Mouse (Mus musculus) hindbrain, postnatal 0 days (tissue): ENCODE measurements around the gene Tmub2. TPM values are rescaled to one million over a fixed set of nuclear protein-coding genes. Genes with fewer than 3 reads are reported as not detected.
A peak's percentile ranks its signal among the peaks of the same experiment; 100 is the strongest.

Experiments
- ATAC-seq: fragments of 200-750 bp; cut with Nextera tagmentation; 2 replicates; pipeline ENCODE4 v1.8.0; 2017; ENCODE audit warnings: mild to moderate bottlenecking, moderate TSS enrichment, moderate library complexity
- DNase-seq: peaks from one replicate; pipeline ENCODE4 v3.0.0-alpha.2; 2015; ENCODE audit warnings: low spot score
- H3K27ac ChIP-seq: fragments of 300-500 bp; sonication (generic); 2 replicates; pipeline ENCODE4 v1.5.1; 2014; ENCODE audit warnings: mild to moderate bottlenecking
- H3K27me3 ChIP-seq: fragments of 300-500 bp; sonication (generic); 2 replicates; pipeline ENCODE4 v1.6.1; 2014; ENCODE audit warnings: low read length, mixed read lengths; ENCODE audit not compliant: insufficient read depth
- H3K36me3 ChIP-seq: fragments of 300-500 bp; sonication (generic); 2 replicates; pipeline ENCODE4 v1.6.1; 2014; ENCODE audit warnings: low read length, mixed read lengths; ENCODE audit not compliant: insufficient read depth
- H3K4me1 ChIP-seq: fragments of 300-500 bp; sonication (generic); 2 replicates; pipeline ENCODE4 v1.6.1; 2014; ENCODE audit warnings: antibody characterized with exemption, low read length, mixed read lengths; ENCODE audit not compliant: insufficient read depth
- H3K4me2 ChIP-seq: fragments of 300-500 bp; sonication (generic); 2 replicates; pipeline ENCODE4 v1.6.1; 2014; ENCODE audit warnings: low read depth, mild to moderate bottlenecking, low read length, moderate library complexity, mixed read lengths
- H3K4me3 ChIP-seq: fragments of 300-500 bp; sonication (generic); 2 replicates; pipeline ENCODE4 v1.5.1; 2014; ENCODE audit warnings: low read length
- H3K9ac ChIP-seq: fragments of 300-500 bp; sonication (generic); replicated peaks from 2 replicates; pipeline ENCODE4 v1.6.1; 2014; ENCODE audit warnings: mild to moderate bottlenecking, low read length, moderate library complexity, mixed read lengths
- H3K9me3 ChIP-seq: fragments of 300-500 bp; sonication (generic); 2 replicates; pipeline ENCODE4 v1.6.1; 2016; ENCODE audit warnings: low read length, mixed read lengths
- CTCF ChIP-seq: IDR thresholded peaks from 2 replicates; pipeline ENCODE4 v1.5.1; 2016; ENCODE audit warnings: antibody characterized with exemption, control low read depth, low read depth
- WGBS: fragments of 180-500 bp; shearing (Covaris S2); extraction: QIAGEN DNeasy Blood & Tissue Kit; methylation state at CpG from one replicate; pipeline ENCODE4 v1.1.7; 2014; 5-methylcytosine and 5-hydroxymethylcytosine counted together
- polyA plus RNA-seq: library from polyadenylated mRNA; unstranded; fragments of >200 nt; fragmentation: Nextera tagmentation; extraction: Ambion mirVana; gene quantifications from 2 replicates; pipeline ENCODE4 v1.2.1, GENCODE M21; 2015
- total RNA-seq: library from RNA; depleted of rRNA; stranded (reverse); fragments of >200 nt; gene quantifications from 2 replicates; pipeline ENCODE4 v1.2.3, GENCODE M21; 2014

The Tmub2 gene
- total and polyA plus RNA-seq, 2 experiments from 2014 or later: 72.2 to 92.7 TPM

DNA sequence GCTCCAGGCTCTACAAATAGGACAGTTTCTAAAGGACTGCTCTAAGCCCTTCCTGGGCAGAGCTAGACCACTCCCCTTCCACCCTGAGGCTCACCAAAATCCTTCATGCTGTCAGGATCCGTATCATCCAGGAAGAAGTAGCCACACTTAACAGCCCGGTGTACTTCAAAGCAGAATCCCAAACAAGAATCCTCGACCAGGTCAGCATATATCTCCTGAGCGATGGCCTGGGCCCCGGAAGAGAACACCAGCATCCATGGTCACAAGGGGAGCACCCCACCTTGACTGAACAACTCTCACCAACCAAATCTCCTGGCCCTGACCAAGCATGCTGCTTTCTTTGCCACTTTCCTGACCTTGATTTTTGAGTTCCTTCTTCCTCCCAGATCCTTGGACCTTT is 9.7 kb downstream of the Tmub2 start:
- TF ChIP-seq CTCF: no peak
- 85% methylated on average over 5 of the region's 5 CpGs for WGBS
- no peaks in the 10 kb centered on the region for H3K9me3 ChIP-seq
- peaks cover 10% of the 10 kb centered on the region for H3K4me1 ChIP-seq
- peaks cover 19% of the 10 kb centered on the region for H3K36me3 ChIP-seq
- peak overlapping the region; percentile 88 for H3K9ac ChIP-seq
- H3K27me3 ChIP-seq: no peaks in the 10 kb centered on the region
- H3K4me2 ChIP-seq: peak overlapping the region; percentile 93
- no peak for DNase-seq
- H3K4me3 ChIP-seq: peak overlapping the region; percentile 89
- ATAC-seq: no peak
- peak overlapping the region; percentile 96; the same call in 1 of the 2 replicates for H3K27ac ChIP-seq

- Histone ChIP-seq H3K4me1 (peaks cover 10% of the 10 kb centered on the region), H3K4me2 (peak overlapping the region; percentile 93), H3K36me3 (peaks cover 19% of the 10 kb centered on the region), H3K9me3 (no peaks in the 10 kb centered on the region), H3K9ac (peak overlapping the region; percentile 88), H3K27ac (peak overlapping the region; percentile 96), H3K4me3 (peak overlapping the region; percentile 89), H3K27me3 (no peaks in the 10 kb centered on the region)
- TF ChIP-seq CTCF: no peak
- WGBS: 42% methylated on average over 12 of the region's 12 CpGs
- no peak for ATAC-seq
- DNase-seq: peak; percentile 42
Measured at GRCm38 (mm10) chr11:102294887-102295597, 10.3 kb downstream of the Tmub2 start.

DNA sequence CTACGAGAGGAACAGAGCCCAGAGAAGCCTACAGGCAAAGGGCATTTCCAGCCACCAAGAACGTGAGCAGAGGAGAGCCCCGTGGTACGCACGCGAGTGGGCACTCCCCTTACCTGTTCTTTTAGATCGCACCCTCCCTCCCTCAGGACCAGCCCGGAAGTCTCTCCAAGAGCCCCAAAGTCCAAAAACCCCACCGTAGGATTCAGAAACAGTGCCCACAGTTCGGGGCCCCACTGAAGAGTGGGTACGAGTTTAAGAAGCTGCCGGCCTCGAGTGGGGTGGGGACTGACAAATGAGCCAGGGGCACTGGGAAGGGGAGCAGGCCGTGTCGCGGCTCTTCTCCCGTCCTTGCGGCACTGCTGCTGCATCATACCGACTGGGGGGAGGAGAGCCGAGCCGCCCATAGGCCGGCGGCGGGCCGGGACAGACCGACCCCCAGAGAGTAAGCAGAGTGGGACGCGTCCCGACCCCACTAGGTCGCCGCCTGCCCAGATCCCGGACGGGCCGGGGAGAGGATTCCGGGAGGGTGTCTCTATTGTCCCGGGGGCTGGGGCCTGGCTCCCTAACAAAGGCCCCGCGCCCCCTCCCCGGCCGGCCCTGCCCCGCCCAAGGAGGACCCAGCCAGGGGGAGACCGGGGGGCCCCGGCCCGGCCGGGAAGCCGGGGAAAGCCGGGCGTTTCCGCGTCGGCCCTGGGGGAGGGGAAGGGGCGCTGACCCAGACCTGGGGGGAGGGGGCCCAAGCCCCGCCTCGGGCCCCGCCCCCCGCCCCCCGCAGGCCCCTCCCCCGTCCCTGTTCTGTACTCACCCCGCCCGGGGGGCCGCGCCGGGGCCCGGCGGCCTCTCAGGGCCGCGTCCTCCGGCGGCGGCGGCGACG is 11.1 kb downstream of the Tmub2 start:
- 2% methylated on average over 39 of the region's 73 CpGs for WGBS
- ATAC-seq (peak; percentile 33), DNase-seq (peak; percentile 76)
- no peak for TF ChIP-seq CTCF
- H3K9me3 ChIP-seq: no peaks in the 10 kb centered on the region
- H3K4me3 ChIP-seq: peak overlapping the region; percentile 89
- peak overlapping the region; percentile 96 for H3K27ac ChIP-seq
- peak overlapping the region; percentile 93 for H3K4me2 ChIP-seq
- H3K9ac ChIP-seq: peak overlapping the region; percentile 88
- peaks cover 19% of the 10 kb centered on the region for H3K36me3 ChIP-seq
- H3K27me3 ChIP-seq: no peaks in the 10 kb centered on the region
- H3K4me1 ChIP-seq: peaks cover 10% of the 10 kb centered on the region

- DNase-seq (peak; percentile 98), ATAC-seq (peak; percentile 96)
- Histone ChIP-seq H3K27me3 (no peaks in the 10 kb centered on the region), H3K4me3 (peak within 1 kb of the TSS; percentile 89), H3K27ac (peak within 1 kb of the TSS; percentile 96), H3K36me3 (peaks cover 12% of the 10 kb centered on the region), H3K4me2 (peak within 1 kb of the TSS; percentile 93), H3K4me1 (peaks cover 10% of the 10 kb centered on the region), H3K9ac (peak within 1 kb of the TSS; percentile 88), H3K9me3 (no peaks in the 10 kb centered on the region)
- 1% methylated on average over 53 of the region's 125 CpGs for WGBS
- no peak for TF ChIP-seq CTCF
Measured at GRCm38 (mm10) chr11:102296491-102297472, 12.1 kb downstream of the Tmub2 start, which contains the start of gene Atxn7l3. Atxn7l3 (minus strand) TSS chr11:102296631.

GRCm38 (mm10) chr11:102297577-102298556 is 13.1 kb downstream of the Tmub2 start:
- ATAC-seq (no peak), DNase-seq (no peak)
- H3K4me1 ChIP-seq: peaks cover 10% of the 10 kb centered on the region
- H3K36me3 ChIP-seq: peaks cover under 1% of the 10 kb centered on the region
- H3K4me2 ChIP-seq: peak overlapping the region; percentile 93
- H3K4me3 ChIP-seq: peak overlapping the region; percentile 89
- no peaks in the 10 kb centered on the region for H3K9me3 ChIP-seq
- no peaks in the 10 kb centered on the region for H3K27me3 ChIP-seq
- WGBS: 26% methylated on average over 27 of the region's 27 CpGs
- peak overlapping the region; percentile 49 for H3K9ac ChIP-seq
- TF ChIP-seq CTCF: no peak
- peak overlapping the region; percentile 96 for H3K27ac ChIP-seq
